Mouse (Mus musculus): ENCODE results near the gene Arhgef39. TPM values are rescaled to one million over a fixed set of nuclear protein-coding genes. Genes with fewer than 3 reads are reported as not detected.

The Arhgef39 gene
- polyA plus RNA-seq, 1 experiment: 12.7 TPM

- WGBS: 14% methylated on average over 9 of the region's 9 CpGs
- no peak for DNase-seq (ENCODE audit: low read depth in 1 of 2, low spot score in 2 of 2)
- no peaks in the 10 kb centered on the region for H3K27me3 ChIP-seq (ENCODE audit: control insufficient read depth, insufficient read depth, low read length)
- TF ChIP-seq CTCF (IDR thresholded peaks at IDR 0.05; ENCODE audit: extremely low read depth, insufficient read depth, insufficient read length, insufficient replicate concordance) (no peak), POLR2A (IDR thresholded peaks at IDR 0.05; ENCODE audit: low read depth, low read length) (no peak)
- H3K36me3 ChIP-seq (ENCODE audit: control insufficient read depth, insufficient read depth, low read length): no peaks in the 10 kb centered on the region
- H3K4me3 ChIP-seq (ENCODE audit: extremely low read depth, insufficient read depth, insufficient read length): peak overlapping the region; percentile 62; the same call in 1 of the 2 replicates
- no peak overlapping the region for H3K27ac ChIP-seq (ENCODE audit: insufficient read depth, low read length)
- peaks cover 5% of the 10 kb centered on the region; the same call in 1 of the 2 replicates for H3K4me1 ChIP-seq (ENCODE audit: control insufficient read depth, insufficient read depth, insufficient read length)
These were observed 9.6 kb upstream of the Arhgef39 start for GRCm38 (mm10) chr4:43509109-43509508.

- Histone ChIP-seq H3K4me3 (ENCODE audit: extremely low read depth, insufficient read depth, insufficient read length) (peak overlapping the region; percentile 62), H3K4me1 (ENCODE audit: control insufficient read depth, insufficient read depth, insufficient read length) (peaks cover 5% of the 10 kb centered on the region; the same call in 1 of the 2 replicates), H3K27ac (ENCODE audit: insufficient read depth, low read length) (no peak overlapping the region), H3K27me3 (ENCODE audit: control insufficient read depth, insufficient read depth, low read length) (no peaks in the 10 kb centered on the region), H3K36me3 (ENCODE audit: control insufficient read depth, insufficient read depth, low read length) (no peaks in the 10 kb centered on the region)
- TF ChIP-seq CTCF (IDR thresholded peaks at IDR 0.05; ENCODE audit: extremely low read depth, insufficient read depth, insufficient read length, insufficient replicate concordance) (no peak), POLR2A (IDR thresholded peaks at IDR 0.05; ENCODE audit: low read depth, low read length) (peak; percentile 15; the same call in 1 of the 2 replicates)
- DNase-seq (ENCODE audit: low read depth in 1 of 2, low spot score in 2 of 2): peak; percentile 48 to 49
- under 1% methylated on average over 13 of the region's 13 CpGs for WGBS
These were observed 9.1 kb upstream of the Arhgef39 start for GRCm38 (mm10) chr4:43508666-43508997.

- peaks cover 5% of the 10 kb centered on the region; the same call in 1 of the 2 replicates for H3K4me1 ChIP-seq (ENCODE audit: control insufficient read depth, insufficient read depth, insufficient read length)
These were observed 8.6 kb upstream of the Arhgef39 start for GRCm38 (mm10) chr4:43507938-43508665.

GRCm38 (mm10) chr4:43506536-43507185, 7.2 kb upstream of the Arhgef39 start, which contains the start of gene Car9:
Car9 (plus strand) TSS chr4:43506966.
- no peak within 1 kb of the TSS for H3K4me3 ChIP-seq (ENCODE audit: extremely low read depth, insufficient read depth, insufficient read length)
- 88% methylated on average over 9 of the region's 9 CpGs for WGBS
- peaks cover 5% of the 10 kb centered on the region; the same call in 1 of the 2 replicates for H3K4me1 ChIP-seq (ENCODE audit: control insufficient read depth, insufficient read depth, insufficient read length)
- no peak for TF ChIP-seq POLR2A (IDR thresholded peaks at IDR 0.05; ENCODE audit: low read depth, low read length)
- no peak for TF ChIP-seq CTCF (IDR thresholded peaks at IDR 0.05; ENCODE audit: extremely low read depth, insufficient read depth, insufficient read length, insufficient replicate concordance)
- DNase-seq (ENCODE audit: low read depth in 1 of 2, low spot score in 2 of 2): no peak
- no peaks in the 10 kb centered on the region for H3K36me3 ChIP-seq (ENCODE audit: control insufficient read depth, insufficient read depth, low read length)
- no peak within 1 kb of the TSS for H3K27ac ChIP-seq (ENCODE audit: insufficient read depth, low read length)
- H3K27me3 ChIP-seq (ENCODE audit: control insufficient read depth, insufficient read depth, low read length): no peaks in the 10 kb centered on the region

More at GRCm38 (mm10) chr4:43507938-43508665, 8.6 kb upstream of the Arhgef39 start:
- Histone ChIP-seq H3K36me3 (ENCODE audit: control insufficient read depth, insufficient read depth, low read length) (no peaks in the 10 kb centered on the region), H3K4me3 (ENCODE audit: extremely low read depth, insufficient read depth, insufficient read length) (peak overlapping the region; percentile 62), H3K27me3 (ENCODE audit: control insufficient read depth, insufficient read depth, low read length) (no peaks in the 10 kb centered on the region), H3K27ac (ENCODE audit: insufficient read depth, low read length) (no peak overlapping the region)
- TF ChIP-seq POLR2A (IDR thresholded peaks at IDR 0.05; ENCODE audit: low read depth, low read length) (no peak), CTCF (IDR thresholded peaks at IDR 0.05; ENCODE audit: extremely low read depth, insufficient read depth, insufficient read length, insufficient replicate concordance) (no peak)
- DNase-seq (ENCODE audit: low read depth in 1 of 2, low spot score in 2 of 2): no peak
- WGBS: 6% methylated on average over 22 of the region's 22 CpGs

GRCm38 (mm10) chr4:43506074-43506473, 6.6 kb upstream of the Arhgef39 start:
- Histone ChIP-seq H3K27ac (ENCODE audit: insufficient read depth, low read length) (no peak overlapping the region), H3K36me3 (ENCODE audit: control insufficient read depth, insufficient read depth, low read length) (no peaks in the 10 kb centered on the region), H3K4me1 (ENCODE audit: control insufficient read depth, insufficient read depth, insufficient read length) (peaks cover 5% of the 10 kb centered on the region; the same call in 1 of the 2 replicates), H3K4me3 (ENCODE audit: extremely low read depth, insufficient read depth, insufficient read length) (no peak overlapping the region), H3K27me3 (ENCODE audit: control insufficient read depth, insufficient read depth, low read length) (no peaks in the 10 kb centered on the region)
- TF ChIP-seq POLR2A (IDR thresholded peaks at IDR 0.05; ENCODE audit: low read depth, low read length): no peak
- TF ChIP-seq CTCF (IDR thresholded peaks at IDR 0.05; ENCODE audit: extremely low read depth, insufficient read depth, insufficient read length, insufficient replicate concordance): no peak
- 91% methylated on average over 8 of the region's 8 CpGs for WGBS
- no peak for DNase-seq (ENCODE audit: low read depth in 1 of 2, low spot score in 2 of 2)

GRCm38 (mm10) chr4:43504269-43504668, 4.8 kb upstream of the Arhgef39 start:
- no peak for DNase-seq (ENCODE audit: low read depth in 1 of 2, low spot score in 2 of 2)
- H3K27ac ChIP-seq (ENCODE audit: insufficient read depth, low read length): no peak overlapping the region
- H3K4me3 ChIP-seq (ENCODE audit: extremely low read depth, insufficient read depth, insufficient read length): no peak overlapping the region
- H3K4me1 ChIP-seq (ENCODE audit: control insufficient read depth, insufficient read depth, insufficient read length): peaks cover 10% of the 10 kb centered on the region
- no peaks in the 10 kb centered on the region for H3K27me3 ChIP-seq (ENCODE audit: control insufficient read depth, insufficient read depth, low read length)
- no peaks in the 10 kb centered on the region for H3K36me3 ChIP-seq (ENCODE audit: control insufficient read depth, insufficient read depth, low read length)
- 37% methylated on average over 4 of the region's 4 CpGs for WGBS
- TF ChIP-seq POLR2A (IDR thresholded peaks at IDR 0.05; ENCODE audit: low read depth, low read length) (no peak), CTCF (IDR thresholded peaks at IDR 0.05; ENCODE audit: extremely low read depth, insufficient read depth, insufficient read length, insufficient replicate concordance) (no peak)
